Mouse (Mus musculus) olfactory bulb, adult 2 months (tissue): ENCODE data around the gene Ppp1r13b. TPM values are rescaled to one million over a fixed set of nuclear protein-coding genes. Genes with fewer than 3 reads are reported as not detected.

Experiments used
- H3K27ac ChIP-seq: fragments of 200-500 bp; 2 replicates; pipeline ENCODE4 v1.5.1; 2012; ENCODE audit warnings: low read depth, low read length; ENCODE audit not compliant: insufficient read depth
- H3K4me1 ChIP-seq: fragments of 200-500 bp; 2 replicates; pipeline ENCODE4 v1.6.1; 2012; ENCODE audit warnings: low read length; ENCODE audit not compliant: control insufficient read depth, insufficient read depth
- H3K4me3 ChIP-seq: fragments of 200-500 bp; 2 replicates; pipeline ENCODE4 v1.5.1; 2012; ENCODE audit warnings: mild to moderate bottlenecking, low read depth, low read length, moderate library complexity; ENCODE audit not compliant: insufficient read depth
- CTCF ChIP-seq: fragments of 200-500 bp; IDR thresholded peaks from 2 replicates; pipeline ENCODE4 v1.5.1; 2012; ENCODE audit warnings: low read depth, mild to moderate bottlenecking, low read length, moderate library complexity; ENCODE audit not compliant: insufficient read depth
- POLR2A ChIP-seq: fragments of 200-500 bp; IDR thresholded peaks from 2 replicates; pipeline ENCODE4 v1.6.1; 2012; ENCODE audit warnings: mild to moderate bottlenecking, low read depth, low read length, moderate library complexity; ENCODE audit not compliant: insufficient read depth
- WGBS: fragments of 180-500 bp; shearing (Covaris S2); methylation state at CpG from one replicate; pipeline ENCODE4 v1.1.7; 2018; 5-methylcytosine and 5-hydroxymethylcytosine counted together
- polyA plus RNA-seq: library from polyadenylated mRNA; stranded (reverse); fragments of >200 nt; gene quantifications from 2 replicates; pipeline ENCODE4 v1.2.4, GENCODE M21; 2012; ENCODE audit warnings: low replicate concordance; ENCODE audit not compliant: missing spikeins, insufficient read depth, insufficient read length

The Ppp1r13b gene
- polyA plus RNA-seq, 1 experiment: not detected

- WGBS: 91% methylated on average over 10 of the region's 10 CpGs
- no peak overlapping the region for H3K4me3 ChIP-seq
- TF ChIP-seq POLR2A: no peak
- no peak for TF ChIP-seq CTCF
- peaks cover 3% of the 10 kb centered on the region; the same call in 1 of the 2 replicates for H3K4me1 ChIP-seq
- H3K27ac ChIP-seq: no peak overlapping the region
These were observed 61.1 kb downstream of the Ppp1r13b start for GRCm38 (mm10) chr12:111846815-111847214.

GRCm38 (mm10) chr12:111845953-111846352 lies 62.0 kb downstream of the Ppp1r13b start:
- Histone ChIP-seq H3K27ac (no peak overlapping the region), H3K4me1 (peaks cover 3% of the 10 kb centered on the region; the same call in 1 of the 2 replicates), H3K4me3 (no peak overlapping the region)
- WGBS: 93% methylated on average over 4 of the region's 4 CpGs
- TF ChIP-seq CTCF (no peak), POLR2A (no peak)

GRCm38 (mm10) chr12:111843470-111843869 lies 64.4 kb downstream of the Ppp1r13b start:
- 45% methylated on average over 2 of the region's 2 CpGs for WGBS

GRCm38 (mm10) chr12:111842565-111843433 lies 65.1 kb downstream of the Ppp1r13b start:
- TF ChIP-seq CTCF (no peak), POLR2A (no peak)
- H3K4me3 ChIP-seq: no peak overlapping the region
- H3K27ac ChIP-seq: no peak overlapping the region

More at GRCm38 (mm10) chr12:111843470-111843869, 64.4 kb downstream of the Ppp1r13b start:
- Histone ChIP-seq H3K4me3 (no peak overlapping the region), H3K27ac (no peak overlapping the region), H3K4me1 (peaks cover 3% of the 10 kb centered on the region; the same call in 1 of the 2 replicates)
- TF ChIP-seq CTCF: no peak
- no peak for TF ChIP-seq POLR2A

GRCm38 (mm10) chr12:111833457-111833856 lies 74.5 kb downstream of the Ppp1r13b start:
- H3K4me1 ChIP-seq: no peaks in the 10 kb centered on the region; the same call in 1 of the 2 replicates
- TF ChIP-seq CTCF: no peak
- TF ChIP-seq POLR2A: no peak
- 88% methylated on average over 10 of the region's 10 CpGs for WGBS
- H3K4me3 ChIP-seq: no peak overlapping the region
- no peak overlapping the region for H3K27ac ChIP-seq

More at GRCm38 (mm10) chr12:111842565-111843433, 65.1 kb downstream of the Ppp1r13b start:
- peaks cover 3% of the 10 kb centered on the region; the same call in 1 of the 2 replicates for H3K4me1 ChIP-seq
- 83% methylated on average over 15 of the region's 15 CpGs for WGBS

GRCm38 (mm10) chr12:111832643-111833042 lies 75.3 kb downstream of the Ppp1r13b start:
- no peak overlapping the region for H3K27ac ChIP-seq
- WGBS: 53% methylated on average over 5 of the region's 5 CpGs
- H3K4me1 ChIP-seq: no peaks in the 10 kb centered on the region; the same call in 1 of the 2 replicates
- TF ChIP-seq CTCF (no peak), POLR2A (no peak)
- no peak overlapping the region for H3K4me3 ChIP-seq

GRCm38 (mm10) chr12:111830375-111830774 lies 77.5 kb downstream of the Ppp1r13b start:
- 86% methylated on average over 10 of the region's 10 CpGs for WGBS
- H3K4me3 ChIP-seq: no peak overlapping the region
- no peak for TF ChIP-seq POLR2A
- no peak for TF ChIP-seq CTCF
- H3K27ac ChIP-seq: no peak overlapping the region
- no peaks in the 10 kb centered on the region; the same call in 1 of the 2 replicates for H3K4me1 ChIP-seq

- TF ChIP-seq POLR2A (no peak), CTCF (no peak)
- Histone ChIP-seq H3K4me1 (no peaks in the 10 kb centered on the region; the same call in 1 of the 2 replicates), H3K27ac (no peak overlapping the region), H3K4me3 (no peak overlapping the region)
- WGBS: 69% methylated on average over 9 of the region's 9 CpGs
These were observed 78.0 kb downstream of the Ppp1r13b start for GRCm38 (mm10) chr12:111829954-111830353.

GRCm38 (mm10) chr12:111829447-111829846 lies 78.5 kb downstream of the Ppp1r13b start:
- no peak for TF ChIP-seq POLR2A
- no peak for TF ChIP-seq CTCF
- no peaks in the 10 kb centered on the region; the same call in 1 of the 2 replicates for H3K4me1 ChIP-seq
- 60% methylated on average over 5 of the region's 5 CpGs for WGBS
- no peak overlapping the region for H3K27ac ChIP-seq
- no peak overlapping the region for H3K4me3 ChIP-seq
